Mouse (Mus musculus): ENCODE results near the gene Ano8.

DNA sequence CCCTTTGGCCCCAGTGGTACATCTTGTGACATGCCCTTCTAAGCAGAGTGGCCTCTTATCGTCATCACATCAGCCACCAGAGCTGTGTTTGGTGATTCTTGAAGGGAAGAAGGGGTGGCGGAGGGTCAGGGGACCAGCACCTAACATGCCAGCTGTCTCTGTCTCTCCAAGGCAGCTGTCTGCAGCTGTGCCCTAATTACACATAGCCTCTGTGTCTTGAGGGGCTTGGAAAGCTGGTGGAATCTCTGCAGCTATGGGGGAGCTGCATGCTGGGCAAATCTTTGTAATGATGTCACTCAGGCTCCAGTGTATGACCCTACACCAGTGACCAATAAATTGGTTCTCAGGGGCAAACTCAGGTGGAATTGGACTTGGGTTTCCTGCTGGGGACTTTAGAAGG lies 33.1 kb downstream of the Ano8 start:
- TF ChIP-seq MAFK (IDR thresholded peaks at IDR 0.05; ENCODE audit: insufficient read depth, low read depth, low read length), result no peak
- no peak for TF ChIP-seq ZNF384 (IDR thresholded peaks at IDR 0.05; ENCODE audit: low read depth, low read length)
- TF ChIP-seq CHD2 (IDR thresholded peaks at IDR 0.05; ENCODE audit: low read depth, low read length), result no peak
- no peak for TF ChIP-seq ZC3H11A (IDR thresholded peaks at IDR 0.05; ENCODE audit: borderline replicate concordance, low read depth, low read length)
